Mouse (Mus musculus) embryonic facial prominence, embryonic 11.5 days (tissue): ENCODE results near the gene B3galt1. TPM values are rescaled to one million over a fixed set of nuclear protein-coding genes. Genes with fewer than 3 reads are reported as not detected.

ENCODE experiments used
- ATAC-seq: fragments of 200-750 bp; cut with Nextera tagmentation; replicated peaks from 2 replicates; pipeline ENCODE4 v1.8.0; 2017; ENCODE audit warnings: low read depth; ENCODE audit not compliant: insufficient number of reproducible peaks, low FRiP score, low TSS enrichment
- DNase-seq: peaks from one replicate; pipeline ENCODE4 v3.0.0-alpha.2; 2015; ENCODE audit warnings: low spot score
- H3K27ac ChIP-seq: fragments of 300-500 bp; sonication (generic); replicated peaks from 2 replicates; pipeline ENCODE4 v1.5.1; 2014; ENCODE audit warnings: mild to moderate bottlenecking, low read depth, low read length, control low read depth
- H3K27me3 ChIP-seq: fragments of 300-500 bp; sonication (generic); 2 replicates; pipeline ENCODE4 v1.6.1; 2014; ENCODE audit warnings: mild to moderate bottlenecking, low read length, moderate library complexity, mixed read lengths; ENCODE audit not compliant: control insufficient read depth, insufficient read depth
- H3K36me3 ChIP-seq: fragments of 300-500 bp; sonication (generic); replicated peaks from 2 replicates; pipeline ENCODE4 v1.6.1; 2014; ENCODE audit warnings: low read depth, mild to moderate bottlenecking, low read length, moderate library complexity, mixed read lengths; ENCODE audit not compliant: control insufficient read depth, insufficient read depth
- H3K4me1 ChIP-seq: fragments of 300-500 bp; sonication (generic); 2 replicates; pipeline ENCODE4 v1.6.1; 2014; ENCODE audit warnings: low read length, mixed read lengths; ENCODE audit not compliant: control insufficient read depth, insufficient read depth
- H3K4me2 ChIP-seq: fragments of 300-500 bp; sonication (generic); 2 replicates; pipeline ENCODE4 v1.6.1; 2014; ENCODE audit warnings: low read depth, mild to moderate bottlenecking, control low read depth, low read length, moderate library complexity
- H3K4me3 ChIP-seq: fragments of 300-500 bp; sonication (generic); 2 replicates; pipeline ENCODE4 v1.5.1; 2014; ENCODE audit warnings: low read depth, low read length, control low read depth
- H3K9ac ChIP-seq: fragments of 300-500 bp; sonication (generic); replicated peaks from 2 replicates; pipeline ENCODE4 v1.6.1; 2014; ENCODE audit warnings: mild to moderate bottlenecking, control low read depth, low read length
- H3K9me3 ChIP-seq: fragments of 300-500 bp; sonication (generic); replicated peaks from 2 replicates; pipeline ENCODE4 v1.6.1; 2016; ENCODE audit warnings: mild to moderate bottlenecking, low read length, inconsistent platforms, mixed read lengths; ENCODE audit not compliant: control insufficient read depth
- WGBS: fragments of 180-500 bp; shearing (Covaris S2); extraction: QIAGEN DNeasy Blood & Tissue Kit; methylation state at CpG from one replicate; pipeline ENCODE4 v1.1.7; 2014; 5-methylcytosine and 5-hydroxymethylcytosine counted together
- microRNA-seq: library from miRNA; unstranded; fragments of <30 nt; microRNA quantifications from one replicate; pipeline ENCODE4, GENCODE M21; 2016; ENCODE audit warnings: borderline number of aligned reads
- polyA plus RNA-seq: library from polyadenylated mRNA; unstranded; fragments of >200 nt; fragmentation: Nextera tagmentation; extraction: Ambion mirVana; gene quantifications from 2 replicates; pipeline ENCODE4 v1.2.1, GENCODE M21; 2014

The B3galt1 gene
- polyA plus RNA-seq, 1 experiment from 2014 or later = 9.3 TPM

- Histone ChIP-seq H3K27ac (no peak overlapping the region), H3K9ac (no peak overlapping the region), H3K4me3 (no peak overlapping the region), H3K4me2 (no peak overlapping the region), H3K4me1 (no peaks in the 10 kb centered on the region), H3K9me3 (no peaks in the 10 kb centered on the region), H3K36me3 (no peaks in the 10 kb centered on the region), H3K27me3 (no peaks in the 10 kb centered on the region)
- ATAC-seq = no peak
- WGBS = 91% methylated on average over 5 of the region's 5 CpGs
- no peak for DNase-seq
Observed at GRCm38 (mm10) chr2:68159751-68160150, 594.1 kb downstream of the B3galt1 start.

- no peak for DNase-seq
- WGBS = 90% methylated on average over 2 of the region's 2 CpGs
- Histone ChIP-seq H3K36me3 (no peaks in the 10 kb centered on the region), H3K9ac (no peak overlapping the region), H3K4me3 (no peak overlapping the region), H3K27me3 (no peaks in the 10 kb centered on the region), H3K27ac (no peak overlapping the region), H3K4me1 (no peaks in the 10 kb centered on the region), H3K9me3 (no peaks in the 10 kb centered on the region), H3K4me2 (no peak overlapping the region)
- ATAC-seq = no peak
Observed at GRCm38 (mm10) chr2:68160566-68160965, 594.9 kb downstream of the B3galt1 start.

- no peak overlapping the region for H3K27ac ChIP-seq
- H3K4me2 ChIP-seq = no peak overlapping the region
- no peaks in the 10 kb centered on the region for H3K36me3 ChIP-seq
- WGBS = 83% methylated on average over 4 of the region's 4 CpGs
- no peaks in the 10 kb centered on the region for H3K4me1 ChIP-seq
- ATAC-seq (no peak), DNase-seq (no peak)
- H3K9ac ChIP-seq = no peak overlapping the region
- H3K4me3 ChIP-seq = no peak overlapping the region
- H3K27me3 ChIP-seq = no peaks in the 10 kb centered on the region
- no peaks in the 10 kb centered on the region for H3K9me3 ChIP-seq
Observed at GRCm38 (mm10) chr2:68162012-68162411, 596.3 kb downstream of the B3galt1 start.

GRCm38 (mm10) chr2:68171306-68171705 is 605.6 kb downstream of the B3galt1 start:
- no peaks in the 10 kb centered on the region for H3K27me3 ChIP-seq
- DNase-seq (no peak), ATAC-seq (no peak)
- H3K9me3 ChIP-seq = no peaks in the 10 kb centered on the region
- H3K9ac ChIP-seq = no peak overlapping the region
- H3K4me1 ChIP-seq = no peaks in the 10 kb centered on the region
- no peak overlapping the region for H3K4me2 ChIP-seq
- no peak overlapping the region for H3K4me3 ChIP-seq
- WGBS = 80% methylated on average over 10 of the region's 10 CpGs
- H3K36me3 ChIP-seq = no peaks in the 10 kb centered on the region
- no peak overlapping the region for H3K27ac ChIP-seq

Small RNA genes lying within 50 kb of the gene (microRNA-seq; reads per million reads assigned to microRNA genes)
- gene Mir6335 (not detected), gene Mir7224 (4.7 reads per million, percentile 2 among the genes with 10 or more reads in this experiment)

Other genes with a start within 250 kb of the B3galt1 start
- gene Gm21830, start 152.1 kb upstream of the B3galt1 start, polyA plus RNA-seq = not detected in 2 replicates
- gene Gm26727, start 132.7 kb upstream of the B3galt1 start, polyA plus RNA-seq = not detected in 2 replicates
- gene Xirp2, start 119.9 kb upstream of the B3galt1 start, polyA plus RNA-seq = not detected in 2 replicates